Mouse (Mus musculus) gastrocnemius, postnatal 25 days (tissue): ENCODE results near the gene Map6. TPM values are rescaled to one million over a fixed set of nuclear protein-coding genes. Genes with fewer than 3 reads are reported as not detected.

Experiments used
- DNase-seq: peaks from one replicate; pipeline ENCODE4 v3.0.0; 2022
- long read RNA-seq, 2 experiments: library from polyadenylated mRNA; stranded (forward); transcript quantifications; one replicate each; pipeline ENCODE4 v2.0.0; 2021
- total RNA-seq, 2 experiments: library from RNA; stranded (reverse); gene quantifications; 1 replicate in 1 of 2; 2 replicates in 1 of 2; pipeline ENCODE4 v1.2.3; 2021

Map6 gene
- 1 to 10 TPM; 3.1 to 3.4 TPM for total RNA-seq
- long read RNA-seq, experiment 1, partial matches to known transcripts = 0 of 1 reads
- long read RNA-seq, experiment 1, other reads (novel, unspliced or antisense) = 0 of 1 reads
- long read RNA-seq, experiment 2, partial matches to known transcripts = 1 of 5 reads
- long read RNA-seq, experiment 2, other reads (novel, unspliced or antisense) = 1 of 5 reads

GRCm38 (mm10) chr7:99267251-99267896 lies at the start of gene Map6:
TSS of gene Map6 (plus strand) at chr7:99267447.
- DNase-seq = no peak

- no peak for DNase-seq
These were observed 43.0 kb upstream of the Map6 start for GRCm38 (mm10) chr7:99224225-99224624.

GRCm38 (mm10) chr7:99224648-99225190 lies 42.5 kb upstream of the Map6 start:
- DNase-seq = no peak

GRCm38 (mm10) chr7:99225421-99225820 lies 41.8 kb upstream of the Map6 start:
- DNase-seq = peak; percentile 54

GRCm38 (mm10) chr7:99226662-99227061 lies 40.6 kb upstream of the Map6 start:
- DNase-seq = no peak

DNA sequence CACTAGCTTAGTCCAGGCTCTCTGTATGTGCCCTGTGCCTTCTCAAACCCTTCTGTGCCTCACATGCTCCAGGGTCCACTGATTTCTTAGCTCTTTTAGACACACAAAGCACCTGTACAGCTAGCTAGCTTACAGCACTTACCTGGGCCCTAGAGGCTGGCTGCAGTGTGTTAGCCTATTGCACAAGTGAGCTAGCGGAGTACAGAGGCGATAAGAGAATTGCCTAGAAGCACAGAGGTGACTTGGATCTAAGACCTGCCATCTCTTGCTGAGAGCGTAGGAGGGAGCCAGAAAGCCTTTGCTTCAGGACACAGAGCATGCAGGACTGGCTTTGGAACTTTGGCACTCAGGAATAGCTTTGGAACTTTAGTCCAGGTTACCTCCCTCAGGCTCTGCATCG lies 40.0 kb upstream of the Map6 start:
- no peak for DNase-seq

GRCm38 (mm10) chr7:99228825-99229224 lies 38.4 kb upstream of the Map6 start:
- DNase-seq = no peak

GRCm38 (mm10) chr7:99229411-99229810 lies 37.8 kb upstream of the Map6 start:
- no peak for DNase-seq

- DNase-seq = no peak
These were observed 37.0 kb upstream of the Map6 start for GRCm38 (mm10) chr7:99230061-99230747.

DNA sequence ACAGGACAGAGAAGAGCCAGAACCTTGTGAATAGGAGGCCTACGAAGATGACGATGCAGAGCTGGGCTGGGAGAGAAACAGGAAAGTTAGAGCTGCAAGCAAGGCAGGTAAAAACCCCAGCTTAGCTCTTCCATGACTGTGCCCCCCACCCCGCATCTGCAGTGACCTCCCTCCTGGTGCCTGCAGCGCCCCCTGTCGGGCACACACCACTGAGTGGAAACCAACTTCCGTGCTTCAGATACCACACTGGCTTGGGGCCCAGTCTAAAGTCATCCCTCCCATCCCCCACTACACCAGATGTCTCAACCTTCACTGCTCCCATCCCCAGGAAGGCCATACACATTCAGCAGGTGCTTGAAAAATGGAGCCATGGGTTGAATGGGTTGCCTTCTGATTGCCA lies 34.7 kb upstream of the Map6 start:
- DNase-seq = no peak

- DNase-seq = no peak
These were observed 32.3 kb upstream of the Map6 start for GRCm38 (mm10) chr7:99234916-99235315.

DNA sequence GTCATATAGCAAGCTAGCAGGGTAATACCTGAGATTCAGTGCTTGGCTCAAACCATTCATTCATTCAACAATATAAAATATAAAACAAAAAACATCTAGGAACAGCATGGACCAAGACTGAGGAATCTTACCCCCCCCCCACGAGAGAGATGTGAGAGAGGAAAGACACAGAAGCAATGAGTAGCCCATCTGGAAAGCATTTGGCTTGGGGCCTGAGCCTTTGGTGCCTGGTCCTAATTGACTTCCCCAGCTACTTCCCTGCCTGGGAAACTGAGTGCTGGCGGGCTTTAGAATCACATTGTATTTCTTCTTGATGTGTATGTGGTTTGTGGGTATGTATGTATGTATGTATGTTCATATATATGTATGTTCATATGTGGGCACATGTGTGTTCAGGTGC lies 31.6 kb upstream of the Map6 start:
- DNase-seq = no peak

- no peak for DNase-seq
These were observed 30.2 kb upstream of the Map6 start for GRCm38 (mm10) chr7:99236888-99237660.

DNA sequence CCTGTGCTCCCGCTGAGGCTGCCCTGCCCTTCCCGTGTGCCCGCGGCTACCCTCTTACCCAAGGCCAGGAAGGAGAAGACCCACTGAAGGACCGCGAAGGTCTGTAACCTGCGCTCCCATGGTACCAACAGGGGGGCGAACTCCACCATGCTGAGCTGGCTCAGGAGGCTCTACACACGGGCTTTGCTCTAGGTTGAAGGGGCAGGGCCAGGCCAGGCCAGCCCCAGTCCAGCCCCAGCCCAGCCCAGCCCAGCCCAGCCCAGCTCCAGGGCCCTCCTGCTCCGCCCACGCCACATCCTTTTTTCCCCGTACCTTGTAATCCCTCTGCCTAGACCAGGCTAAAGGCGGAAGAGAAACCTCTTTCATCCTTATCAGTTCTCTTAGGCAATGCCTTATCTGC lies 28.8 kb upstream of the Map6 start, which contains the start of gene Mogat2:
Gene Mogat2 (minus strand): TSS at position 203 of the 400 bp plus-strand sequence.
- no peak for DNase-seq

GRCm38 (mm10) chr7:99242097-99242496 lies 25.1 kb upstream of the Map6 start:
- no peak for DNase-seq

- no peak for DNase-seq
These were observed 19.0 kb upstream of the Map6 start for GRCm38 (mm10) chr7:99248157-99248742.

DNA sequence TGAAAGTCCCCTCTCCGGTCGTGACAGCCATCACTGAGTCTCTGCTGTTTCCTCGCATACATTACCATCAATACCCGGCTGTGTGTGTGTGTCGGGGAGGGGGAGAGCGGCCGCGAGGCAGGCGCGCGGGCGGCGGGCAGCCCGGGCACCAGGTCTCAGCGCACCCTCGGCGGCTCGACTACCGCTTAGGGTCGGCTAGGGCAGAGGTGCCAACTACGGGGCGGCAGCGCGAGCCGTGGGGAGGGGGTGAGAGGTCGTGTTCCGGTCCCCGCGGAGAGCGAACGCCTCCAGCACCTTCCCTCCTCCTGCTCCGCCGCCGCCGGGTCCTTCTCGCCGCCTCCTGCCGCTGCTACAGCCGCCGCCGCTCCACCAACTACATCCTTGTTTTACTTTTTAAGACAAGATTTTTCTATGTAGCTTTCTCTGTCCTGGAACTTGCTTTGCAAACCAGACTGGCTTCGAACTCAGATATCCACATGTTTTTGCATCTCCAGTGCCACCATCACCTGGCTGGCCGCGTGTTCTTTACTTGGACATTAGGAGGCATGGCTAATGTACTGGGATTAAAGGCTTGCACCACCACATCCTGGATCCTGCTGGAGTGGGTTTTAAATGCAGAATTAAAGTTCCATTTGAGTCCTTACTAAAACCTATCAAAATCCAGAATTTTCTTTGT lies 18.2 kb upstream of the Map6 start:
- no peak for DNase-seq

DNA sequence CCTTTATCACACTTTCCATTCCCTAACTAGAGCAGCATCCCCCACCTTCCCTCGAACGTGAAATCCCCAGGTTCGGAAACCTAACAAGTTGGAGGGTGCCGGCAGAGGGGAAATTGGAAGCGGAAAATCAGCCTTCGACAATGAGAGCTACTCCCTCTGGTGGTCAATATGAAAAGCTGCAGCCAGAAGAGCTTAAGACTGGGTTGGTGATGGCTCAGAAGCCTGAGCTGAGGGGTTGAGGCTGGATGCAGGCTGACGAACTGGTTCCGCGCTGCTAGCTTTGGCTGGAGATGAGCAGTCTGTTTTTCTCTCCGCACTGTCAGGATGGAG lies 17.7 kb upstream of the Map6 start:
- DNase-seq = peak; percentile 14

DNA sequence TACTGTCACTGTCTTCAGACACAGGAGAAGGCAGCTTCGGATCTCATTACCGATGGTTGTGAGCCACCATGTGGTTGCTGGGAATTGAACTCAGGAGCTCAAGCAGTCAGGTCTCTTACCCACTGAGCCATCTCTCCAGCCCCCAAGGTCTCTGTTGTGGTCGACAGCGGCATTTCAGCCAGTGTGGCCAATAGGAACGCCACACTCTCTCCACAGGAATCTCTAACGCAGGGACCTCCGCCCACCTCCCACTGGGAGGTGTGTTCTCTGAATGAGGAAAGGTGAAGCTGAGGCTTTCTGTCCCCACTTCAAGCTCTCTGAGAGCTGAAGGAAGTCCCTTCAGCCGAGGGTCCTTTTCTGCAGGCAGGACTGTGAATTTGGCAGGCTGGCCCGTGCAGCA lies 16.9 kb upstream of the Map6 start:
- DNase-seq = no peak

DNA sequence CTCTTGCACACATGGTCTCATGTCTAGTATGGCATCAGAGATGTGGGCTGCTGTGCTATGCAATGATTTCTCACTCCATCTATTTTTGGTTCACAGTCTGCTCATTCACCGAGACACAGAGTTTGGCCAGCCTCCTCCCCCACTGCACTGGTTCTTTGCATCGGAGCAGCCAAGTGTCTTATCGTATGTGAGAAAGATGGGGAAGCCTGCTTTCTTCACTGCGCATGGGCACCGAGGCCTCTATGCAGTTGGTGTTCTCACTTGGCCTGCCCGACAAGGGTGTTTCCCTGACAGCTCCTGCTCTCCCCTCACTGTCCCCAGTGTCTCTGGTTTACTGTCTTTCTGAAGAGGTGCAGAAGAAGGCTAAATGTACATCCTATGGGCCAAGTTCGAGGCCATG lies 12.2 kb upstream of the Map6 start:
- no peak for DNase-seq

DNA sequence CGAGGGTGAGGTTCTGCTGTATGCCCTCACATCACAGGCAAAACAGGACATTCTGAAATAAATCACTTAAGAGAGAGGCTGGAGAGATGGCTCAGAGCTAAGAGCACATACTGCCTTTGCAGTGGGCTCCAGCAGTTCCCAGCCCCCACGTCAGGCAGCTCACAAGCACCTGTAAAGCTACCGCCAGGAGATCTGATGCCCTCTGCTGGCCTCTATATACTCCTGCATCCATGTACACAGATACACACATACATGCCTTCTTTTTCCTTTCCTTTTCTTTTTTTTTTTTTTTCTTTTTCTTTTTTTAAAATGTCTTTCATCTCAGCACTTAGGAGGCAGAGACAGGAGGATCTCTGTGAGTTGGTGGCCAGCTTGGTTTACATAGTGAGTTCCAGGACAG lies 5.3 kb upstream of the Map6 start:
- DNase-seq = no peak

DNA sequence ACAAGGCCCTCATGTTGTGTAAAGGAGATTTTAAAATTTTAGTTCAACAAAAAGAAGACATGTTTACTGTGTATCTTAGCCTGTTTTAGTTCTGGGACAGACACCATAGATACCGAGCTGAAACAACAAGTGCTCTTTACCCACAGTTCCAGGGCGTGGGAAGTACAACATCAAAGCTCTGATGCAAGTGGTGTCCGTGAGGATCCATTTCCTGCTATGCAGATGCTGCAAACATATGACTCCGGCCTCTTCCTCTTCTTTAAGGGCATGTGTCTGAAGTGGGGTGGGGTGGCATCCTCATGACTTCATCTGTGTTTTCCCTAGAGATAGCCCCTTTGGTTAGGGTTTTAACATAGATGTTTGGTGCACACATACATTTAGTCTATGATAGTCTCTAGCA lies 3.7 kb upstream of the Map6 start:
- DNase-seq = no peak
